Mouse (Mus musculus) embryo, embryonic 9.5 days (tissue): ENCODE data around the gene Hoxd4.

Source experiments
- DNase-seq: peaks from one replicate; pipeline ENCODE4 v3.0.0-alpha.2; 2017; ENCODE audit errors: extremely low spot score

Hoxd4 gene

DNA sequence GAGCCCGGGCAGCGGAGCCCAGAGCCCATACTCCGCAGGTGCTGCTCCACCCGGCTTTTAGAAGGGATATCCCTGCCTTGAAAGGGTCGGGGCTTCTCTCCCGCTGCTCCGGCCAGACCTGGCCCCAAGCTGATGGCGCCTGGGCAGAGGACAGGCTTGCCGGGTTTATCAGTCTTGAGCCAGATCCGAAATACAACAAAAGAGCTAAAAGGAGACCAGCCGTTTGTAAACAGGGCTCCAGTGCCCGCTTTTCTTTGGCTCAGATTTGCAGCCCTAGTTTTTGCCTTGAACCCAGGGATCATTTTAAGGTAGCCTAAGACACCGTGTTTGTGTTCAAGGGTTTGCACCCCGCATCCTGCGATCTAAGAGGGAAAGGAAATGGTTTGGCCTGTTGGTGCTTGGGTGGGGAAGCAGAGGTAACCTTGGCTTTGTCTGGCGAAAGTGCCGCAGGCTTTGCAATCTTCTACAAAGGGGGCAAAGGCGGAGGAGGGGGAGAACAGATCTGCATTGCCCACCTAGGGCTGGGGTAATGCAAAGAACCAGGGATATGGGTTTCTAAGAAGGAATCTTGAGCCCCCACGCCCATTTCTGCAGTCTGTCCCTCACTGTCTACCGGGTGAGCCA lies 18.8 kb upstream of the Hoxd4 start:
- DNase-seq = no peak

DNA sequence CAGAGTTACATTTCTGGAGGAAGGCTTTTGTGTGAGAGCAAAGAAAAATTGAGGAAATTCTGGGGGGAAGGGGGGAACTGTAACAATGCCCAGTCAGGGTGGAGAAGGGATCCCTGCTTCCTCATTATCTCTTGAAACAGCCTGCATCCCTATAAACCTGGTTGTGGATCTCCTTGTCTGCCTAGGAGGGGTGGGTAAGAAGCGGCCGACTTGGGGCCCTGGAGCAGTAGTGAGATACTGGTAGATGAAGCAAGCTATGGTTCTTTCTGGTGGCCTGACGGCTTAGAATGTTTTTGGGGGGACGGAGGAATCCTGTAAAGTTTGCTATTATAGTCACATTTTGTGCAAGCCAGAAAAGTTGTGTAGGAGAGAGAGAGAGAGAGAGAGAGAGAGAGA lies 18.3 kb upstream of the Hoxd4 start:
- DNase-seq = no peak

DNA sequence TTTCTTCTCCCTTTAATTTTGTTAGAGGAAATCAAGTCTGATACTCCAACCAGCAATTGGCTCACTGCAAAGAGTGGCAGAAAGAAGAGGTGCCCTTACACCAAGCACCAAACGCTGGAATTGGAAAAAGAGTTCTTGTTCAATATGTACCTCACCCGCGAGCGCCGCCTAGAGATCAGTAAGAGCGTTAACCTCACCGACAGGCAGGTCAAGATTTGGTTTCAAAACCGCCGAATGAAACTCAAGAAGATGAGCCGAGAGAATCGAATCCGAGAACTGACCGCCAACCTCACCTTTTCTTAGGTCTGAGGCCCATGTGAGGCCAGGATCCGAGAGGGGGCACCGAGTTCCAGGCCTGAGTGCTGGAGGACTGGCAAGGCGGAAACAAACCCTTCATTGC lies 17.7 kb upstream of the Hoxd4 start:
- no peak for DNase-seq

DNA sequence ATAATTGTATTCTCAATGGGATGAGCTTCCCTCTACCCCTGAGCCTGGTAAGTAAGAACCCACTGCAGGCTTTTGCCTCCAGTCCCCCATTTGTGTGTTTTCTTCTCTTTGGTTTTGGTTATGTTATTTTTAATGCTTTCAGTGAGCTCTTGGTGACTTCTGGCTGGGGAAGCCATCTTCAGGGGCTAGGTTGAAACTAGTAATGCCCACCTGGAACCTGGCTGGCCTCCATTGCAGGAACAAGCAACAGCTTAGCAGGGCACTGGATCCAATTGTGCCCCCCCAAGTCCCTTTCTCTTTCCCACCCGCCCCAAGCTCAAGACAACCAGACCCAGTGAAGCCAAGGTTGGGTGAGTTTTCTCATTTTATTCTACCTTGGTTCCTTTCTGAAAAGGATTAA lies 16.3 kb upstream of the Hoxd4 start:
- DNase-seq = no peak

DNA sequence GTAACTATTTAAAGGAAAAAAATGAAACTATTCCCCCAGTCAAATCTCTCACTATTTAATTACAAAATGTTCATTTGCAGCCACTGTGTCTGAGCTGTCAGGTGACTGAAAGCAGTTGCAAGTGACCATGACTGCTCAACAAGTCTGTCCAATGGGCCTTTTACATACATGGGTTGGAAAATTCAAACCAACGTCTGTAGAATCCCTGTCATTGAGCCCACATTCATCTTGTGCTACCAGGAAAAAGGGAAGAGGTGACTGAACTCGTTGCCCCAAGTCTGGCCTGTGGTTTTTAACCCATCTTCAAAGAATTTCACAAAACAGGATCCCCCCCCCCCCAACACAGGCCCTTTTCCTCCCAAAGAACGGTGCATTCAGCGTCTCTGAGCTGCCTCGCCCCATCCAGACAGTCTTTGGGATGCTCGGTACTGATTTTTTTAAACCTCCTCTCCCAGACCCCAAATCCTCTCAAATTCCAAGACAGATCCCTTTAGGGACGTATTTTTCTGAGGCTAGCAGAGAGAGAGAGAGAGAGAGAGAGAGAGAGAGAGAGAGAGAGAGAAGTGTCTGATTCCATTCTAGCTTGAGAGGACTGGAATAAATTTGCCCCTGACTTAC lies 15.8 kb upstream of the Hoxd4 start:
- no peak for DNase-seq

DNA sequence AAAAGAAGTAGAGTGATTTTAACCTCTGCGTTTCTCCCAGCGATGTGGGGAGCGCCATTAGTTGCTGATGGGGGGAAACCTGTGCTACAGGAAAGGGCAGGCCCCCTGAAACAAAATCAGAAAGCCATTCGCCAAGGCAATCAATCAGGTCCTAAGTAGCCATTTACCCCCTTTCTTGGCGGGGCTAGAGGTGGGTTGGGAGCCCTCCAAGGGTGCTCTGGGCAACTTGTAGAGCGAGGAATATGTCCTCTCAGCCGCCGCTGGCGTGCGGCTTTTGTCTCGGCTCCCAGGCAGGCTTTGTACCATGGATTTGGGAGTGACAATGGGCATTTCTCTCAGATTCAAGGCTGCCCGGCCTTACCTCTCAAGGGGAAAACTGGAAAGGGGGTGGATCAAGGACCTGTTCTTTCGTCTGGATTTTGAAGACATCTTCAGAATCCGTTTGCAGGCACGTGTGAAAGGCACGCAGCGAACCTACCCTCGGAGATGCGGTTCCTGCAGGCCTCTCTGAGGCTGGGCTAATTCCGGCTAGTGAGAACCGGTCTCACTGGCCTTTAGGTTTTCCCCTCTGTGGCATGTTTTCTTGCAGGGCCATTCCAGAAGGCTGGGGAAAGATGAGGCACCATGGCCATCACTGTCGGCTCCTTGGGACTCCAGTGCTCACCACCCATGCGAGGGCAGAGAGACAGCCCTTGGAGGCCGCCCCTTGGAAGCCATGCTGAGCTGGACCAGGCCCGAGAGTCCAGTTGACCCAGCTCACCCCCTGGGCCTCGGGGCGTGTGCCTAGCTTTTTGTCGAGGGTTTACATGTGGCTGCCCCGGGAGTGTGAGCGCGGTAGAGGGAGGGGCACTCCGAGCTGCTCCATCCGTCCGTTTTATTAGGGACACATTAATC lies 15.0 kb upstream of the Hoxd4 start:
- DNase-seq = no peak

DNA sequence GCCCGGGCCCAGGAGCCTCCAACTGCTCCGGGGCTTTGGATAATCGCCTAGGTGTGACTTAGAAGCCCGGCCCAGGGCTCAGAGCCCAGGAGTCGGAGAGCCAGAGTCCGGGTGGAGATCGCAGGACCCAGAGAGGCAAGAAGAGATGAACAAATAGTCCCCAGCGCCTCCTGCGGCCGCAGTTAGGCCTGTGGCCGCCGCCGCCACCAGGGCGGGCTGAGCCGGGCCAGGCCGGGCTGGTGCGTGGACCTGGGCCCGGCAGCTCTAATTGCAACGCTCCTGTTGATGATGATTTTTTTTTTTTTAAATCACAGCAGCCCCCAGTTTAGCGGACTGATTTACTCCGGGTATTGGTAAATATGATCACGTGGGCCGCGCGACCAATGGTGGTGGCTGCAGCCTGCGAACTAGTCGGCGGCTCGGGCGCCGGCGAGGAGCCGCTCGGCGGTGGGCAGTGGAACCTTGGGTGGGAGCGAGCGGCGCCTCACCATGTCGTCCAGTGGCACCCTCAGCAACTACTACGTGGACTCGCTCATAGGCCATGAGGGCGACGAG lies 14.1 kb upstream of the Hoxd4 start, which contains the start of gene Hoxd9:
TSS of gene Hoxd9 (plus strand) at position 161 of the 555 bp plus-strand sequence.
- DNase-seq = no peak

DNA sequence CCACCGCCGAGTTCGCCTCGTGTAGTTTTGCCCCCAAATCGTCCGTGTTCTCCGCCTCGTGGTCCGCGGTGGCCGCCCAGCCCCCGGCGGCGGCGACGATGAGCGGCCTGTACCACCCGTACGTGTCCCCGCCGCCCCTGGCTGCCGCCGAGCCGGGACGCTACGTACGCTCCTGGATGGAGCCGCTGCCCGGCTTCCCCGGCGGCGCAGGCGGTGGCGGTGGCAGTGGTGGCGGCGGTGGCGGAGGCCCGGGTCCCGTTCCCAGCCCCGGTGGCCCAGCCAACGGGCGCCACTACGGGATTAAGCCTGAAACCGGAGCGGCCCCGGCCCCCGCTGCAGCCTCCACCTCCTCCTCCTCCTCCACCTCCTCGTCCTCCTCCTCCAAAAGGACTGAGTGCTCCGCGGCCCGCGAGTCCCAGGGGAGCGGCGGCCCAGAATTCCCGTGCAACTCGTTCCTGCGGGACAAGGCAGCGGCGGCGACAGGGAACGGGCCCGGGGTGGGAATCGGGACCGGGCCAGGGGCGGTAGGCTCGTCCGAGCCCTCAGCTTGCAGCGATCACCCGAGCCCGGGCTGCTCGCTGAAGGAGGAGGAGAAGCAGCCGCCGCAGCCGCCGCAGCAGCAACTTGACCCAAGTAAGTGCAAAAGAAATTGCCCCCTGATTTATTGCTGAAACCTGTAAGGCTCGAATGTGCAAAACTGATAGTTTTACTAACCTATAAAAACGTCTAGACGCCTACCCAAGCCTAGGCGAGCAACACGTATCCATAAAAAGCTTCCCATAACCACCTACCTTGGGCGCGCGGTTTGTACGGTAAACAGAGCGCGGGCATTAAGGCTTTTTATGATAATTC lies 13.3 kb upstream of the Hoxd4 start:
- DNase-seq = peak; percentile 75

DNA sequence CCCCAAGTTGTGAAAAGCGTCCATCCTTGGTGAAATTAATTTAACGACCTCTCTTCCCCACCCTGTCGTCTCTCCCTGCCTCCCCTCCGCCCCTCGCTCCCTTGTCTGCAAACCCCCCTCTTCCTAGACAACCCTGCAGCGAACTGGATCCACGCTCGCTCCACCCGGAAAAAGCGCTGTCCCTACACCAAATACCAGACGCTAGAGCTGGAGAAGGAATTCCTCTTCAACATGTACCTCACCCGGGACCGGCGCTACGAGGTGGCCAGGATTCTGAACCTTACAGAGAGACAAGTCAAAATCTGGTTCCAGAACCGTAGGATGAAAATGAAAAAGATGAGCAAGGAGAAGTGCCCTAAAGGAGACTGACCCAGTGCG lies 12.7 kb upstream of the Hoxd4 start:
- DNase-seq = no peak

DNA sequence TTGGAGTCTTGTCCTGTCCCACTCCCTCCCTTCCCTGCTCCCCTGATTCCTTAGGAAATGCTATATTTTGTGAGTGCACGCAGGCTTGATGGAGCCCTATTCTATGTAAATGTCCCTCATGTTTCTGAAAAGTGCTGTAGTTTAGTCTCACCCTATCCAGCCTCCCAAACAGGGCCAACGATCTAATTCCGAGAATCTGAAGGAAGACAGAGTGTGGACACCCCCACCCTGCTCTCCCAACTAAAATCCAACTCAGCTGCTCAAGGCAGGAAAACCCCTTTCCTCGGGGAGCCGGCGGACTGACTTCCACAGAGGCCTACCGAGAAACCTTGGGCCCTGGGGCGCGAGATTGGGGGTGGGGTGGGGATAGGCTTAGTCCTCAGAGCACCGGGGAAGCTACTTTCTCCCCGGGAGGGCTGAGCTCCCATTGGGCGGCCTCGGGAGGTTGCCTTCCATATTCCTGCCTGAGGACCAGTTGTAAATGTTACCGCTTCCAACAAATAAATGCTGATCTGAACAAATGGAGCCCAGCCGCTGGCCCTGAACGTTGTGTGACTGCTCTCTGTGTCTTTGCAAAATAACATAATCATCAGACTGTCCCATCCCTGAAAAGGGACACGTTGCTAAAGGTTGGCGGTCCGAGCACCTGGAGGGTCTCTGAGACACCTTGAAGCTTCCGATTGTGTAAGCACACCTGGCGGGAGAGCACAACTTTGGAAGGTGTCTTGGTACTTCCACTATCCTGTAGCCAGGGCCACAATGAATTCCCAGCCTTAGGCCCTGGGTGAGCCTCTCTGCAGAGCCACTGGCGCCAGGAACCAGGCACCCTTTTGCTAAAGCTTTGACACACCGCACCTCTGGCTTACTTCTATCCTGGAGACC lies 11.8 kb upstream of the Hoxd4 start:
- no peak for DNase-seq

DNA sequence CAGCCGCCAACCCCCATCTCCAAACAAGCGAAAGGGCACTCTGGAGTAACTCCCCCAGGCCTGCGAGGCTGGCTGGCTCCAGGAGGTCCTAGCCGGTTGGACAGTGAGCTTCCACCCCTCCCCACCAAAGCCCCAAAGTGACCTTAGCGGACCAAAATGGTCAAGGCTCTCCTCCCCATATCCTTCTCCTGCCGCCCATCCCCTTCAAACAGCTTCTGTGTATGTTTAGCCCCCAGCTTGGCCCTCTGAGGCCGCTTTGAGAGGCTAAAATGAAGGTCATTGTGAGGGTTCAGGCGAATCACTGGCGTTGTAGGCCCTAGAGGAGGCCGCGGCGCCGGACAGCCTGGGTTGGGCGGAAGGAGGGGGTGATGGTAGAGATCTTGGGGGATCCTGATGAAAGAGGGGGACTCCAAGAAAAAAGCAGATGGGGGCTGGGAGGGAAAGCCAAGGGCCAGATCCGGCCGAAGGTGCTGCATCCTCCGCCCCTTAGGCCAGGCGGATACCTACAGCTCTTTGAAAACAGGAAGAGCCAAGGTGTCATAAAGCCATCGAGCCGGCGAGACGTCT lies 11.1 kb upstream of the Hoxd4 start:
- peak; percentile 61 for DNase-seq

DNA sequence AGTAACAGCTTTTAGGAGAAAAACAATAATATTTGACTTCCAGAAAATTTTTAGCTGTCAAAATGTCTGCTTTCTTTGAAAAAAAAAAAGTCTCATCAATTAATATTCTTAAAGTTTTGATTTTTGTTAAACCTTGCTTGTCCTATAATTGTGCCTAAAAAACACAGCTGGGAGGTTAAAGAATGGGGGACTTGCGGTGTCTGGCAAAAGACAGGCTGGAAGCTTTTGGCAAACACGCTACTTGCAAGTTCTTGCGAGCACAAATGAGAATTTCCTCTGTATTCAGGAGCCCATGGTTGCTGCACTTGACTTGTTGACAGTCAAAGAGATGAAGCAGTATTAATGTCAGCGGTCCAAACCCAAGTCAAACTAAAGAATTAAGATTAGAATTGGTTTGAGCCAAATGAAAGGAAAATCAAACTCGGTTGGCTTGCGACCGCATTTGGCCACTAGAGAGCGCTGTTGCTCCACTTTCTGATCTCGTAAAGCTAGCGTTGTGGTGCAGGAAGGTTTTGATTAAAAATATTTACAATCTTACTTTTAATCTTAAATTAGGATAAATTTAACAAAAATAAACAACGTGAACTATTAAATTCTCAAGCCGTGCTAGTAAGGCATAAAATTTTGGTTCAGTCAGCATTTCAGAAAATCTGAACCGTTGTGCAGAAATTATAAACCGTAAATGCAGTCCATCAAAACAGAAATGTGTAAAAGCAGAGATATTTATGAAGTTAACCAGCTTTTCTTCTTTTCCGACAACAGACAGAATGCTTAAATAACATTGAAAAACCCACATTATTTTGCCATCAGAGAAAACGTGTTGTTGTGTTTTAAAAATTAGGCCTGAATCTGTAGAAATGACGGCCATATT lies 9.5 kb upstream of the Hoxd4 start:
- peak; percentile 82 for DNase-seq

DNA sequence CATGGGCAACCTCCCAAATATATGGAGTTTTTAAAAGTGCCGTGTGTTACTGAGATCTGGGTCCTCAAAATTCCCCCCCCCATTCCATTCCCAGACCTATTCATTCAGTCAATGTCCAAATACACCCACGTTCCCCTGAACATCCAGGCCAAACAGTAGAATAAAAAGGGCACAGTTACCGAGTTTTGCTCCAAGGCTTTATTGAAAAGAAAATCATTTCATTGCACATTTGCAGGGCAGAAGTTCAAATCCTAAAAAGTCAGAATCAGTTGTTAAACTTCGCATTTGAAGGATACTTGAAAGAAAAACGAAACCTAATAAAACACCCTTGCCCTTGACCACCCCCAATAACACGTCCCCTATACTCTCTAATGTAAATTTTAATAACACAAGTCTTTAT lies 8.9 kb upstream of the Hoxd4 start:
- DNase-seq = no peak

DNA sequence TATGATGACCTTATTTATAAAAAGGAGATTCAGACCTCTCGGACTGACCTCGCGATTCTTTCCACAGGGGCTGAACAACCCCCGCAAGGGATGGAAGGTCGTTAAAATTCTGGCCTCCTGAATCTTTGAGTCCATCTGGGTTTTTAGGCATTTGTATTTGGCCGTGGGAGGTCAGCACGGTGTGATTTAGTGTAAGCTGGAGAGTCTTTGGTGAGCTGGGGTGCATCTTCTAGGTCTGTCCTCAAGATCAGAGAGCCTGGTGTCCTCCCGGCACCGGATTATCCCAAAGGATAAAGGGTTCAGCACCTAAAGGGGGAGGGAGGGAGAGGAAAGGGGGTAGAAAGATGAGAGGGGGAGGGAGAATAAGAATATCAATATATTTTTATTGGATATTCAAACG lies 8.4 kb upstream of the Hoxd4 start:
- DNase-seq = no peak

DNA sequence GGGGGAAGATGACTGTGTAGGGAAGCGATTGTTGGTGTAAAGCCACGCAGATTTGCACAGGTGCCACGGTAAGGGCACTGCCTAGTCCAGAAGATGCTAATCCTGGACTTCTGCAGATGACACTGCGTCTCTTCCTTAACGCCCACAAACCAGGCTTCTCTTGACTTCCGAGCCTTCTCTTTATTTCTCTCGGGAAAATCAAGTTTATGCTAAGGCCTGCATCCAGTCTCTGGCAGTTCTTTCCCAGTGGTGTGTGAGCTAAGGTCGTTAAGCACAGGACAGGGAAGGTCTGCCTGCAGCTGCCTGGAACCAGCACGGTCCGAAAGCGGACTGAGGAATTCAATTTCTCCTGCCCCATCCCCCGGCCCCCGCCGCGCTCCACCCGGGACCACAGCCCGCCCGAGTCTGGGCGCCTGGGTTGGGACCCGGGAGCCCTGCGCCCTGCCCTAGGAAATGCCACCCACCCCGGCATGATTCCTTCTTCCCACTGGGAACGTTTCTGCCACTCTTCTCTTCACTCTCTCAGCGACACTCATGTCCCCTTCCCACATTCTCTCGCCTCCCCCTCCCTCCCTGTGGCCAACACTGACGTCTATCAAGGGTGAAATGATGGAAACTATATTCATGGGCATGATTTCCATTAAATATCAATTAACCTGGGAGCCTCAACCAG lies 7.9 kb upstream of the Hoxd4 start:
- DNase-seq = no peak

DNA sequence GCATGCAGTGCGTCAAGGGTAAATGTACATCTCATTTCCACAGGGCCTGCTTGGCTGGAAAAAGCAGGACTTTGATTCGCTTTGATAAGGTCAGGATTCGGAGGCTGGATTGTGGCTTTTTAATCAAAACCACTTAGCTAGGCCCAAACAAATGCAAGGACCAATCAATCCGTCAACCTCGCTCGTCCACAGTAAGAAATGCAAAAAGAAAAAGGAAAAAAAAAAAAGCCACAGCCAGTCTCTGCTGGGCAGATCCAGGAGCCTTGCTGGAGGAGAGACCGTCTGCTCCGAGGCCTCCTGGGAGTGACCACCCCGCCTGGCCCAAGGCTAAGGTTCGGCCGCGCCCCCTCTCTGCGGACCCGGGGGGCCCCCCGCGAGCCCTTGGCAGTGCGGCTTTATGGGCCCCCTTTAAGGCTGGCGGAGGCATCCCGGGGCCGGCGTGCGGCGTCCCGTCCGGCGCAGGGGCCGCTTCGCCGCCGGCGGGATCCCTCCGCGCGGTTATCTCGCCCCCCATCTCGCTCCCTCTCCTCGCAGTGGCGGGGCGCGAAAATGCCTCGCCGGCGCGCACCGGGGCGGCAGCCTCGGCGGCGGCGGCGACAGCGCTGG lies 7.2 kb upstream of the Hoxd4 start, which contains the start of gene Hoxd8:
TSS of gene Hoxd8 (plus strand) at position 223 of the 606 bp plus-strand sequence.
- DNase-seq = no peak

DNA sequence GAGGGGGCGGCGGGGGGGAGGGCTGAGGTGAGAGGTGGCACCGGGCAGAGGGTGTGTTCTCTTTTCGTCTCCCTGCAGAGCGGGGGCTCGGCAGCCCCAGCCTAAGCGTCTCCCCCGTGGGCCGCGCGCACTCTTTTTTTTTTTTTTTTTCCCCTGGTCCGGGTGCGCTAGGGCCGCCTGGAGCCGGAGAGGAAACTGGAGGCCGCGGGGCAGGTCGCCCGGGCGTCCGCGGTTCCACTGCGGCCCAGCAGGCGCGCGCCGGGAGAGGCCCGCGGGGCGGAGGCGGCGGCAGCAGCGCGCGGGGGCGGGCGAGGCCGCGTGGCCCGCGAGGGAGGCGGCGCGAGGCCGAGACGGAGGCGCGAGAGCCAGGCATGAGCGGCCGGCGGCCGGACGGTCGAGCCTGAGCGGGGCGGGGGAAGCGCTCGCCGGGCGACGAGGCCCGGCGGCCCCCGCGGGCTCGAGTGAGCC lies 6.7 kb upstream of the Hoxd4 start:
- DNase-seq = no peak

DNA sequence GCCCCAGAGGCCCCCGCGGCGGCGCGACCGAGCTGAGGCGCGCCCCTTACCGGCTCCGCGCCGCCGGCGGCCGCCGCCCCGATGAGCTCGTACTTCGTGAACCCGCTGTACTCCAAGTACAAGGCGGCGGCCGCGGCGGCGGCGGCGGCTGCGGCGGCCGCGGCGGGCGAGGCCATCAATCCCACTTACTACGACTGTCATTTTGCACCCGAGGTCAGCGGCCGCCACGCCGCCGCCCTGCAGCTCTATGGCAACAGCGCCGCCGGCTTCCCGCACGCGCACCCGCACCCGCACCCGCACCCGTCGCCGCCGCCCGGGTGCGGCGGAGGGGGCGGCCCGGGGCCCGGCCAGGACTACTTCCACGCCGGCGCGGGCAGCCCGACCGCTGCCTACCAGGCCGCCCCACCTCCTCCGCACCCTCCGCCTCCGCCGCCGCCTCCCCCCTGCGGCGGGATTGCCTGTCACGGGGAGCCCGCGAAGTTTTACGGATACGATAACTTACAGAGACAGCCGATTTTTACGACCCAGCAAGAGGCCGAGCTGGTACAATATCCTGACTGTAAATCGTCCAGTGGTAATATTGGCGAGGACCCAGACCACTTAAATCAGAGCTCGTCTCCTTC lies 6.2 kb upstream of the Hoxd4 start:
- no peak for DNase-seq
